ENCODE assay signal across 8 mouse cellular contexts in genomic region chr6:53958321-53958720, GRCm38 (mm10). TPM values are rescaled to one million over a fixed set of nuclear protein-coding genes. Genes with fewer than 3 reads are reported as not detected.
DNase-seq lines count a peak whose midpoint lies in the region; ATAC-seq and TF ChIP-seq lines count a peak whose summit lies in the region.

No protein-coding gene starts in this region.

- no peak overlapping the region for H3K9ac ChIP-seq in forebrain, embryonic 11.5 days (ENCODE audit: low read length)
- no peak overlapping the region for H3K9ac ChIP-seq in heart, embryonic 15.5 days
- no peak overlapping the region for H3K9ac ChIP-seq in liver, embryonic 14.5 days (replicated peaks)

- DNase-seq in brain, embryonic 18.5 days (ENCODE audit: low read depth, low spot score), result peak; percentile 58
- peak; percentile 90 for DNase-seq in forebrain, embryonic 11.5 days (ENCODE audit: low spot score)
- peak; percentile 82 to 85 for DNase-seq in kidney, postnatal 25 days
- peak; percentile 20 to 28 (median 24) for DNase-seq in liver, embryonic 14.5 days (ENCODE audit: low read depth in 3 of 3, low spot score in 3 of 3)
- DNase-seq in thymus, postnatal 0 days (ENCODE audit: low spot score), result peak; percentile 50

- no peak; the same call in 1 of the 2 replicates for ATAC-seq in forebrain, embryonic 11.5 days (replicated peaks; ENCODE audit: low FRiP score)
- ATAC-seq in heart, embryonic 15.5 days (replicated peaks; ENCODE audit: insufficient number of reproducible peaks, insufficient read depth, low FRiP score, low read depth), result peak; percentile 58; the same call in 1 of the 2 replicates
- no peak for ATAC-seq in liver, embryonic 14.5 days (ENCODE audit: insufficient read depth)

- TF ChIP-seq EP300 in liver, embryonic 14.5 days (IDR thresholded peaks at IDR 0.05; ENCODE audit: low read depth), result no peak

- no peaks in the 10 kb centered on the region for H3K27me3 ChIP-seq in C2C12 (ENCODE audit: control insufficient read depth, insufficient read depth, insufficient read length)
- H3K27me3 ChIP-seq in forebrain, embryonic 11.5 days (ENCODE audit: control insufficient read depth, insufficient read depth, low read length), result no peaks in the 10 kb centered on the region
- 0 out of 2 replicates have a peak, but pooled peaks cover 4% of the 10 kb centered on the region for H3K27me3 ChIP-seq in heart, embryonic 15.5 days
- H3K27me3 ChIP-seq in liver, embryonic 14.5 days (ENCODE audit: control insufficient read depth, insufficient read depth, low read length), result no peaks in the 10 kb centered on the region

- H3K79me2 ChIP-seq in C2C12 (ENCODE audit: control insufficient read depth, insufficient read depth), result no peaks in the 10 kb centered on the region

- no peaks in the 10 kb centered on the region for H3K36me3 ChIP-seq in C2C12 (ENCODE audit: control insufficient read depth, insufficient read depth)
- H3K36me3 ChIP-seq in forebrain, embryonic 11.5 days (ENCODE audit: control insufficient read depth, insufficient read depth, low read length), result no peaks in the 10 kb centered on the region
- no peaks in the 10 kb centered on the region for H3K36me3 ChIP-seq in heart, embryonic 15.5 days
- no peaks in the 10 kb centered on the region for H3K36me3 ChIP-seq in liver, embryonic 14.5 days (replicated peaks; ENCODE audit: control insufficient read depth, insufficient read depth, low read depth)

- 21% methylated on average over 7 of the region's 7 CpGs for WGBS in forebrain, embryonic 11.5 days
- 12% methylated on average over 7 of the region's 7 CpGs for WGBS in heart, embryonic 15.5 days
- WGBS in liver, embryonic 14.5 days (ENCODE audit: insufficient replicate concordance), result 21% methylated on average over 7 of the region's 7 CpGs
- WGBS in olfactory bulb, adult 2 months, result 16% methylated on average over 7 of the region's 7 CpGs

- peak; percentile 47 for TF ChIP-seq CTCF in C2C12 (IDR thresholded peaks at IDR 0.05; ENCODE audit: control insufficient read depth, insufficient read depth, insufficient read length)
- peak; percentile 82 for TF ChIP-seq CTCF in liver, embryonic 14.5 days (IDR thresholded peaks at IDR 0.05; ENCODE audit: low read depth)
- 0 out of 2 replicates have a peak, but pooled peaks have one; percentile 15 for TF ChIP-seq CTCF in olfactory bulb, adult 2 months (IDR thresholded peaks at IDR 0.05; ENCODE audit: insufficient read depth, low read depth, low read length)

- no peak overlapping the region for H3K27ac ChIP-seq in forebrain, embryonic 11.5 days (ENCODE audit: low read depth, low read length)
- no peak overlapping the region for H3K27ac ChIP-seq in heart, embryonic 15.5 days
- H3K27ac ChIP-seq in liver, embryonic 14.5 days, result no peak overlapping the region
- no peak overlapping the region for H3K27ac ChIP-seq in olfactory bulb, adult 2 months (ENCODE audit: insufficient read depth, low read depth, low read length)

- H3K79me3 ChIP-seq in C2C12 (ENCODE audit: low read depth), result no peaks in the 10 kb centered on the region

- TF ChIP-seq POLR2A in olfactory bulb, adult 2 months (IDR thresholded peaks at IDR 0.05; ENCODE audit: insufficient read depth, low read depth, low read length), result no peak

- H3K4me3 ChIP-seq in C2C12 (ENCODE audit: insufficient read depth, poor library complexity, severe bottlenecking), result no peak overlapping the region
- no peak overlapping the region for H3K4me3 ChIP-seq in forebrain, embryonic 11.5 days (ENCODE audit: low read depth, low read length)
- 0 out of 2 replicates have a peak overlapping the region, but pooled peaks have one; percentile 7 for H3K4me3 ChIP-seq in heart, embryonic 15.5 days
- no peak overlapping the region for H3K4me3 ChIP-seq in liver, embryonic 14.5 days (ENCODE audit: insufficient read depth in 1 of 2, low read depth in 2 of 2, low read length in 2 of 2)
- no peak overlapping the region for H3K4me3 ChIP-seq in olfactory bulb, adult 2 months (ENCODE audit: insufficient read depth, low read depth, low read length)

- H3ac ChIP-seq in C2C12 (ENCODE audit: control insufficient read depth, insufficient read length, low read depth), result peak overlapping the region; percentile 19

- no peaks in the 10 kb centered on the region; the same call in 1 of the 2 replicates for H3K4me1 ChIP-seq in forebrain, embryonic 11.5 days (replicated peaks; ENCODE audit: control insufficient read depth, insufficient read depth, low read length)
- H3K4me1 ChIP-seq in heart, embryonic 15.5 days (replicated peaks), result 0 out of 2 replicates have a peak, but pooled peaks cover 2% of the 10 kb centered on the region
- H3K4me1 ChIP-seq in liver, embryonic 14.5 days (replicated peaks; ENCODE audit: control insufficient read depth in 2 of 2, insufficient read depth in 2 of 2, low read length in 1 of 2), result no peaks in the 10 kb centered on the region
- 0 out of 2 replicates have a peak, but pooled peaks cover 5% of the 10 kb centered on the region for H3K4me1 ChIP-seq in olfactory bulb, adult 2 months (ENCODE audit: control insufficient read depth, insufficient read depth, low read length)

- H3K4me2 ChIP-seq in forebrain, embryonic 11.5 days (ENCODE audit: low read depth, low read length, severe bottlenecking), result peak overlapping the region; percentile 28
- H3K4me2 ChIP-seq in heart, embryonic 15.5 days, result peak overlapping the region; percentile 50
- H3K4me2 ChIP-seq in liver, embryonic 14.5 days (ENCODE audit: low read depth), result no peak overlapping the region

- H3K9me3 ChIP-seq in forebrain, embryonic 11.5 days (ENCODE audit: control insufficient read depth, low read length), result no peaks in the 10 kb centered on the region
- no peaks in the 10 kb centered on the region for H3K9me3 ChIP-seq in heart, embryonic 15.5 days (replicated peaks)
- no peaks in the 10 kb centered on the region for H3K9me3 ChIP-seq in liver, embryonic 14.5 days (ENCODE audit: control insufficient read depth, low read length)

TF ChIP-seq in C2C12, 6 proteins besides CTCF, POLR2A, EP300 and RAD21:
- no peak for TF ChIP-seq FOSL1 (IDR thresholded peaks at IDR 0.05; ENCODE audit: insufficient read depth, low read length, poor library complexity, severe bottlenecking)
- no peak for TF ChIP-seq CEBPB (IDR thresholded peaks at IDR 0.05; ENCODE audit: low read depth)
- TF ChIP-seq MAX (IDR thresholded peaks at IDR 0.05), result no peak
- no peak for TF ChIP-seq USF1 (IDR thresholded peaks at IDR 0.05; ENCODE audit: low read depth)
- no peak for TF ChIP-seq MYOD1 (IDR thresholded peaks at IDR 0.05; ENCODE audit: control insufficient read depth, insufficient read length, low read depth)
- TF ChIP-seq MYOG (IDR thresholded peaks at IDR 0.05; ENCODE audit: control insufficient read depth, extremely low read depth, insufficient read length), result no peak

RNA-seq across cellular contexts. Expression of gene Cpvl, which starts 20.1 kb away (rescaled TPM):
- polyA plus RNA-seq in C2C12 (2012; fragmentation: generic; extraction: Trizol), result not detected
- 0.12 TPM in 1 of 2 replicates, not detected in the other for polyA plus RNA-seq in forebrain, embryonic 11.5 days (2014; fragmentation: Nextera tagmentation; extraction: Ambion mirVana)
- 0.13 TPM in 1 of 2 replicates, not detected in the other for polyA plus RNA-seq in heart, embryonic 15.5 days (2015; fragmentation: Nextera tagmentation; extraction: Ambion mirVana)
- not detected in 2 replicates for polyA plus RNA-seq in liver, embryonic 14.5 days (2012; rRNA removed)
- not detected in 2 replicates for polyA plus RNA-seq in liver, embryonic 14.5 days (2014; fragmentation: Nextera tagmentation; extraction: Ambion mirVana)
- not detected in 2 replicates for polyA plus RNA-seq in olfactory bulb, adult 2 months (2012; ENCODE audit: insufficient read depth, insufficient read length, low replicate concordance, missing spikeins)
- polyA plus RNA-seq in thymus, postnatal 0 days (2015; fragmentation: Nextera tagmentation; extraction: Ambion mirVana), result not detected in 2 replicates

Comparison
In these comparisons a context has a peak if more than half of its experiments do, and no peak if none do; other contexts are left out.
1. CTCF ChIP-seq: peak in every context shown above with its lines; median percentile 82 in liver, embryonic 14.5 days; 47 in C2C12; 15 in olfactory bulb, adult 2 months.
2. DNase-seq: peak in every context shown above with its lines; median percentile 90 in forebrain, embryonic 11.5 days; 84 in kidney, postnatal 25 days; 58 in brain, embryonic 18.5 days; 50 in thymus, postnatal 0 days; 24 in liver, embryonic 14.5 days.